Mouse (Mus musculus) cerebellum, adult 2 months (tissue): Measurements from ENCODE around the gene Taf1c.

ENCODE experiments used
- CTCF ChIP-seq: fragments of 200-500 bp; IDR thresholded peaks from 2 replicates; pipeline ENCODE4 v1.5.1; 2011; ENCODE audit warnings: low read depth, mild to moderate bottlenecking, control low read depth, low read length, moderate library complexity, borderline replicate concordance; ENCODE audit not compliant: insufficient read depth
- POLR2A ChIP-seq: fragments of 200-500 bp; IDR thresholded peaks from 2 replicates; pipeline ENCODE4 v1.6.1; 2011; ENCODE audit warnings: low read length, control low read depth, borderline replicate concordance; ENCODE audit not compliant: insufficient read depth

DNA sequence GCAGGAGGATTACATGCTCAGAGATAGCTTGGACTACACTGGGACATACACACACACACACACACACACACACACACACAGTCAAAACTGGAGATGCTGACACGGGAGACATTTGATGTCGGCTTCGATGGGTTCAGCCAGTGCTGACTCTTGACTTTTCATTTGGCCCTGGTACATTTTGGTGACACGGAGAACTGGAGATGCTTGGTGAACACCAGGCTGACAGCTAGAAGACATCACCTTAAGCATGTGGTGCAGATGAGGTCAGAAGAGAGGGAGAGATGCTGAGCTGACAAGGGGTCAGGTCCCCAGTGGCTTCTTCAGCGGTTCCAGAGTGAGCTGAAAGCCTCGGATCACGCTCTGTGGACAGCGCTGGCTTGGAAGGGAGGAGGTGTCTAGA is 18.0 kb upstream of the Taf1c start:
- TF ChIP-seq CTCF (no peak), POLR2A (no peak)
